Mouse (Mus musculus) regulatory T cell (primary cell): Measurements from ENCODE around the gene Trim8.

ENCODE experiments used
- in situ Hi-C: fragments of 300-600 bp; cut with MboI, MseI; formaldehyde crosslinking; loops from one replicate; pipeline ENCODE4 v1.15.1; 2025; ENCODE audit warnings: high pct_unique_total_duplicates

Gene Trim8

GRCm38 (mm10) chr19:46504085-46504552 lies 2.6 kb downstream of the Trim8 start:
- in situ Hi-C loops = loop anchor here (25.0 kb wide), 1 partner anchor 1142 kb away; the partner anchor contains the start of gene Btrc

DNA sequence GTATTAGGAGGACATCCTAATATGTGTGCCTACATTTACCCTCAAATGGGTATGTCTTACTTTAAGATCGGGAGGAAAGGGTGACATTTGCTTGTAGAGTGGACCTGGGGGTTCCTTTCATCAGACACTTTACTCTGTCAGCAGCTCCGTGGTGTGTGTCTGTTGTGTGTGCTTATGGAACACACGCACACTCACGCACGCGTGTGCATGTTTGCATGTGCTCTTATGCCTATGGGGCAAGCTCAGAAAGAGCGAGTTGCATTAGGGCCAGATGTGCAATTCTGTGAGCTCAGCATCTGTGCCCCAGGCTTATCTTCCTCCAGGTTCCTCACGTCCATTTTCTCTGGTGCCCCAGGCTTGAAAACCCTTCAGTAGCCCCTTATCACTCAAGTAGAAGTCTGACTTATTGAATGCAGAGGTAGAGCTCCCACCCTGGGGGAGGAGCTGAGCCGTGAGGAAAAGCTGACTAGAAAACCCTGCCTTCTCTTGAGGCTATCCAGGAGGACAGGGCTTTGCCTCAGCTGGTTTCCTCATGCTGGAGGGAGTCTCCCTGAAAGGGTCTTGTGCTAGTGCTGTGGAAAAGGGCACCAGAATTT lies 3.4 kb downstream of the Trim8 start:
- in situ Hi-C loops = loop anchor here (25.0 kb wide), 1 partner anchor 1143 kb away; the partner anchor contains the start of gene Btrc

- in situ Hi-C loops = loop anchor here (25.0 kb wide), 1 partner anchor 1144 kb away; the partner anchor contains the start of gene Btrc
Measured at GRCm38 (mm10) chr19:46505646-46506371, 4.3 kb downstream of the Trim8 start.

DNA sequence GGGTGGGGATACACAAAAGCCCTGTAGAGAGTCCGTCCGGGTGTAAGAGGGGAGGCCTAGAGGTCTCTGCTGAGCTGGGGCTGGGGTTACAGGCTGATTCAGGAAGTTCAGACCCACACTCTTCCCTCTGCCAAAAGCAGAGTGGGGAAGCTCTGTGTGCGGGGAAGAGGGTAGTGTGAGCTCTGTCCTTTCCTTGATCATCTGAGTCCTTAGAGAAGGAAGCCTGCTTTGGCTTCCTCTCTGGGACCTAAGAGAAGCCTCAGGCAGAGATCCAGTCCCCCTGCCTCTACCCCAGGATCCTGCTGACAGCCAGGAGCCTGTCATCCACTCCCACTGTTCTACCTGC lies 4.8 kb downstream of the Trim8 start:
- in situ Hi-C loops = loop anchor here (25.0 kb wide), 1 partner anchor 1144 kb away; the partner anchor contains the start of gene Btrc

- in situ Hi-C loops = loop anchor here (25.0 kb wide), 1 partner anchor 1145 kb away; the partner anchor contains the start of gene Btrc
Measured at GRCm38 (mm10) chr19:46507181-46507581, 5.7 kb downstream of the Trim8 start.

DNA sequence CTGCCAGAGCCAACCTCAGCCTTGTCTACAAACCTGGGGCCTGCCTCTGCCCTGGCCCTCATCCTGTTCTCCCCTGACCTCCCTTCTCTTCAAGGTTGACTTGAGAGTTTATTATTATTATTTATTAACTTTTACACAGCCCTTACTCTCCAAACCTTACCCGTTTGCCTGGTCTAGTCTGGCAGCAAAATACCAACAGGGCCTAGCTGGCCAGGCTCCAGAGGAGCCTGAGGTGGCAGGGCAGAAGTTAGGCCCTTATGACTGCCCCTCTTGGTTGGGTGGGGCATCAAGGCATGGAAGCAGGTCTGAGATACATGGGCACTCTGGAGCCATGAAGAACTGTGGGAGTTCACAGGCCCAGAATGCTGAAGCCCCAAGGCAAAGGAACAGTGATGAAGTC lies 6.3 kb downstream of the Trim8 start:
- in situ Hi-C loops = loop anchor here (25.0 kb wide), 1 partner anchor 1146 kb away; the partner anchor contains the start of gene Btrc

GRCm38 (mm10) chr19:46508738-46509137 lies 7.2 kb downstream of the Trim8 start:
- in situ Hi-C loops = loop anchor here (25.0 kb wide), 1 partner anchor 1146 kb away; the partner anchor contains the start of gene Btrc

- in situ Hi-C loops = loop anchor here (25.0 kb wide), 1 partner anchor 1147 kb away; the partner anchor contains the start of gene Btrc
Measured at GRCm38 (mm10) chr19:46509202-46509601, 7.7 kb downstream of the Trim8 start.

- in situ Hi-C loops = loop anchor here (25.0 kb wide), 1 partner anchor 1147 kb away; the partner anchor contains the start of gene Btrc
Measured at GRCm38 (mm10) chr19:46509736-46510135, 8.2 kb downstream of the Trim8 start.

DNA sequence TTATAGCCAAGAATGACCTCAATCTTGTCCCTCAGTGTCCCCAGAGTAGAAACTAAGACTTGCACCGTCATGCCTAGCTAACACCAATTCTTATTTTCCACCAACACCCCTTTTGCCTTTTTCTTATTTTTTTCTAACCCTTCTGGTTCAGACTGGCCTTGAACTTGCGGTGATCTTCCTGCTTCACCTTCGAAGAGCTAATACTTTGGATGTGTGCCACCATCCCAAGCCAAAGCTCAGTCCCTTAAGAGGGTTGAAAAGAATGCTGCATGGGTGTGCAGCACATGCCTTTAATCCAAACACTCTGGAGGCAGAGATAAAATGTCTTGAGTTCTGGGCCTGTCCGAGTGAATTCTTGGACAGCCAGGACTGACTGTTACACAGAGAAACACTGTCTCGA lies 8.9 kb downstream of the Trim8 start:
- in situ Hi-C loops = loop anchor here (25.0 kb wide), 1 partner anchor 1148 kb away; the partner anchor contains the start of gene Btrc

- in situ Hi-C loops = loop anchor here (25.0 kb wide), 1 partner anchor 1149 kb away; the partner anchor contains the start of gene Btrc
Measured at GRCm38 (mm10) chr19:46510824-46511223, 9.3 kb downstream of the Trim8 start.

DNA sequence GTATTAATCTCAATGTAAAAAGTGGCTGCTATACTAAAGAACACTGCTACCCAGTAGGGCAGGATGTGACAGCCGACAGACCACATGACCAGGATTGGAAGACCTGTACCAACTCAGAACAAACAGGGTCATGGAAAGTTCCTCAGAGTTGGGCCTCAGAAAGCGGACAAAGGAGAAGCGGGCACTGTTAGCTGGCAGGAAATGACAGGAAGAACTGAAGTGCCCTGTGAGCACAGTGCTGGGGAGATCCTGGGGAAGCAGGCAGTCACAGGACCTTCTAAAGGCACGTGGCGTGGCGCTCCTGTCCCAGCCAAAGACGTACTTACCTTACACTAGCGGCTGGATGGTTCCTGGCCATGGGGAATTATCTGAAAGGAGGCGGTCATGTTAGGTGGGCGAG lies 9.8 kb downstream of the Trim8 start:
- in situ Hi-C loops = loop anchor here (25.0 kb wide), 1 partner anchor 1149 kb away; the partner anchor contains the start of gene Btrc

DNA sequence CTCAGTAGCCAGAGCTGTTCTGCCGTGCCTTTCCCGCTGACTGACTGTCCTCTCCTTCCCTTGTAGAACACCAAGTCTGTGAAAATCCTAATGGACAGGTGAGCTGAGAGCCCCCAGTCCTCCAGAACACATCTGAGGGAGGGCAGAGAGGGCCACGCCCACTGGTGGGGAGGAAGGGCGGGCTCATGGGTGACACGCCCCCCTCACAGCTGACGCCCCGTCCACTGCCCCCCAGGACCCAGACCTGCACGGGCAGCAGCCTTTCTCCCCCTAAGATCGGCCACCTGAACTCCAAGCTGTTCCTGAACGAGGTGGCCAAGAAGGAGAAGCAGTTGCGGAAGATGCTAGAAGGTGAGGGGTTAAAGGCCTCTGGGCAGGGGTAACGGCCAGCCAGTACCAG lies 12.9 kb downstream of the Trim8 start:
- in situ Hi-C loops = loop anchor here (25.0 kb wide), 1 partner anchor 1152 kb away; the partner anchor contains the start of gene Btrc

- in situ Hi-C loops = loop anchor here (25.0 kb wide), 1 partner anchor 1153 kb away; the partner anchor contains the start of gene Btrc
Measured at GRCm38 (mm10) chr19:46515287-46515821, 13.9 kb downstream of the Trim8 start.

DNA sequence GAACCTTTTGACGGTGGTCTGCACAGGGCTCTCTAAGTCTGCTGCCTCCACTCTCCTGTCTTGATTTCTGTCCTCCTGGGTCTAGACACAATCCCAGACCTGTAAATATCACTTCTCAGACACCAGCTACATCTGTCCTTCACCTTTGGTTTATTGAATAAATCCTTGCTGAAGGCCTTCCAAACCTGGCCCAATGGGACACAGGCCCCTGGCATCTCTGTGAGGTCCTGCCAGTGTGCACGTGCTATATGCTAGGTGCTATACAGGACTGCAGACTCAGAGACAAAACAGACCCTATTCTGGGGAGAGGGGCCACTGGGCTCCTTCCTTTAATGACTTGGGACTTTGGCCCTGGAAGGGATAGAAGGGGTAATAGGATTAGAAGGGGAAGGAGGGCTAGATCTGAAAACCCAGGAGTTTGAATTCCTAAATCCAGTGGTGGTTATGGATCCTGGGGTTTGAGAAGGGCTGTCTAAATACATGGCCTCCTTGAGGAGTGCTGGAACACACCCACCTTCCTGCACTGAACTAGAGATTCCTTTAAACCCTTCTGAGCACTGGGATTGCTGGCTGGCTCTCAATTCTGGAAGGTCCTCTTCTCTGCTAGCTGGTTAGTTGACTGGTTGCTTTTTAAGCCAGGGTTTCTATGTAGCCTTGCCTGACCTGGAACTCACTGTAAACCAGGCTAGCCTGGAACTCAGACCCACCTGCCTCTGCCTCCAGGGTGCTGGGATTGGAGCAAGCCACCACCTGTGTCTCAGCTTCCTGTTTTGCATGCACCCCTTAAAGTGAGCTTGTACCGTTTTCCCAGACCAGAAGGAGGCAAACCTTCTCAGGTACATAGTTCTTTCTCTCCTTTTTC lies 15.4 kb downstream of the Trim8 start:
- in situ Hi-C loops = loop anchor here (25.0 kb wide), 1 partner anchor 1155 kb away; the partner anchor contains the start of gene Btrc

GRCm38 (mm10) chr19:46517529-46518351 lies 16.2 kb downstream of the Trim8 start:
- in situ Hi-C loops = loop anchor here (25.0 kb wide), 1 partner anchor 1155 kb away; the partner anchor contains the start of gene Btrc

GRCm38 (mm10) chr19:46518352-46518787 lies 16.9 kb downstream of the Trim8 start:
- in situ Hi-C loops = loop anchor here (25.0 kb wide), 1 partner anchor 1156 kb away; the partner anchor contains the start of gene Btrc

DNA sequence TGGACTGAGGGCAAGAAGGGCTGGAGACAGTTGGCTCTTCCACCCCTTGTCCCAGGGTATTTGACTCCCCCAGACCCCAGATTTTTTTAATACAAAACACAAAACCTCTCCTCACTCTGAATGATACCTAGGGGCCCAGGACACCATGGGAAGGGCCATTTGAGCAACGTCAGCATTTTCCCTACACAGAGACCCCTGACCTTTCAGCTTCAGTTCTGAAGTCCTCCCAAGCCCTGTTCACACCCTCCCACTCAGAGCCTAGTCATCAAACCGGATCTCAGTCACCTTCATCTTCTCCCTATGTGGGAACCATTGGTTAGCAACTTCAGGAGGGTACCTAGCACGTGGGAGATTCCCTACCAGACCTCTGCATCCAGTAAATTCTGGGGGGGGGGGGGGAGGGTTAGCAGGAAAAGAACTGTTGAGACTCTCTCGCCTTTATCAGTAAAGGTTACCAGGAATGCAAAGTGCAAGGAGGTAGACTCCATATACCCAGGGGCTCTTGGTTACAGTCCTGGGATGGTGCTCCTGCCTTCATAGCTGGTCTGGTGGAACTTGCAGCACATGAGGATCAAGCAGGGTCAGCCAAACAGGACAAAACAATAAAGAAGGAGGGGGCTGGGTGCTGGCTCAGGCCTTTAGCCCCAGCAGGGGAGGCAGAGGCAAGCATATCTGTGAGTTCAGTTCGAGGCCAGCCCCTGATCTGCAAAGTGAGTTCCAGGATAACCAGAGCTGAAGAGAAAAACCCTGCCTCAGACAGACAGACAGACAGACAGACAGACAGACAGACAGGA lies 17.5 kb downstream of the Trim8 start:
- in situ Hi-C loops = loop anchor here (25.0 kb wide), 1 partner anchor 1157 kb away; the partner anchor contains the start of gene Btrc

GRCm38 (mm10) chr19:46521698-46522097 lies 20.2 kb downstream of the Trim8 start:
- in situ Hi-C loops = loop anchor here (5.0 to 25.0 kb wide), 3 partner anchors 101 to 1159 kb away; partner anchors contain the start of gene Btrc
